Mouse (Mus musculus): ENCODE measurements around the gene Chpf2.
A peak's percentile ranks its signal among the peaks of the same experiment; 100 is the strongest.

DNA sequence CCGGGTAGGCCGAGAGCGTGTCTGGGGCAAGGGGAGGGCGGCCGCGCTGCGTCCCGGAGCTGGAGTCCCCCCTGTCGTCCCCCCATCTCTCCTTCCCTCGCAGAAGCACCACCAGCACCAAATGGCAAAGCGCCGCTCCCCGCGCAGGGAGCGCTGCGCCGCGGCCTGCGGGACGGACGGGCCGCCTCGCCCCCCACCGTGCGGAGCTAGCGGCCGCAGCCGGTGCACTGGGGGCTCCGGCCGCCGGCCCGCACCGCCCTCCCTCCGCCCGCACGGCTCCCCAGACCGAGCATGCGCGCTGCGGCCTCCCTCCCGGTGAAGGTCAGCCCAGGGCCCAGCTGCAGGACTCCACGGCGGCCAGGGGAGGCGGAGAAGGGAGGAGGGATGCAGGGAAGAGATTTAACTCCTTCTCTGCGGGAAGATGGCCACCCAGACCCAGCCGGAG lies 18.1 kb downstream of the Chpf2 start:
- TF ChIP-seq CTCF (IDR thresholded peaks at IDR 0.05; ENCODE audit: insufficient read depth, low read depth, low read length) (no peak), POLR2A (IDR thresholded peaks at IDR 0.05; ENCODE audit: insufficient read depth, low read depth, low read length) (peak; percentile 89)

All from olfactory bulb, adult 2 months (tissue).